Mouse (Mus musculus) lung, postnatal 10 days (tissue): Measurements from ENCODE around the gene 4930539E08Rik.

ENCODE experiments used
- DNase-seq: peaks from one replicate; pipeline ENCODE4 v3.0.0; 2021

Gene 4930539E08Rik

DNA sequence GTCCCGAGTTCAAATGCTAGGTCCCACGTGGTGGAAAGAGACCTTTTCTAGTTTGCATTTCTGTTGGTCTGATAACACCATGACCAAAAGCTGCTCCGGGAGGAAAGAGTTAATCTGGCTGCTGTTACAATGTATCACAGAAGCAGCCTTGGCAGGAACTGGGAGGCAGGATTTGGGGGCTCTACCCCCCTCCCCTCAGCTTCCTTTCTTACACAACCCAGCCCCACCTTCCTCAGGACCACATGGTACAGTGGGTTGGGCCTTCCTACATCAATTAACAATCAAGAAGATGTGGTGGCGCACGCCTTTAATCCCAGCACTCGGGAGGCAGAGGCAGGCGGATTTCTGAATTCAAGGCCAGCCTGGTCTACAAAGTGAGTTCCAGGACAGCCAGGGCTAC, 60.7 kb downstream of the 4930539E08Rik start:
- no peak for DNase-seq

GRCm38 (mm10) chr17:28850511-28850910, 64.6 kb downstream of the 4930539E08Rik start:
- no peak for DNase-seq

- no peak for DNase-seq
Observed at GRCm38 (mm10) chr17:28846974-28847617, 68.0 kb downstream of the 4930539E08Rik start.
